9 mouse cellular contexts compared by ENCODE assay signal in the genomic region with DNA sequence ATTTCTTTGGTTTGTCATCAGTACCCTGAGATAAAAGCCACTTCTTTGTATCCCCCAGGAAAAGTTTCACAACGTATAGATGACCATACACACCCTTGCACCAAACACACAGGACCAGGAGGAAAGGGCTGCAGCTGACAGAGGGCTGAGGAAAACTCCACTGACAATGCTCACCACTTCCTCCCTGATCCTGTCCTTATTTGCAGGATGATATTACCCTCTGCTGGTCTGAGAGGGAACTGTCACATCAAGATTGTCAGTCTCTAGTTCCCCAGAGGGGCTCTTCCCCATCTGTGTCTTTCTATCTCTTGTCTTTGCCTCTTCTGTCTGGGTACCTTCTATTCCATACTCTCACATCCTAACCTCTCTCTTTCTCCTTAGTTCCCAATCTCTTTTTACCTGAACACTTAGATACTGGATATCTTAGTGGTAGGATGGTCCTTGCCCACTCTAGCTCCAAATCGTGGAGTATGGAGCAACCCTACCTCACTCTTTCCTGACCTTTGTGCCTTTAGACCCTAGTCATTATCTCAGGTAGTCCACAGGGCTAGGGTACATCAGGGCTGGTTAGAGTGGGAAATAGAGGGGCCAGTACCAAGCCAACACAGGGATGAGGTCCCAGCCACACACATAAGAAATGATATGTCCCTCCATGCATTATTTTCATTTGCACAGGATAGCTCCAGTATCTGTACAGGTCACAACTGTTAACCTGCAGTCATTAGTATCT. TPM values are rescaled to one million over a fixed set of nuclear protein-coding genes. Genes with fewer than 3 reads are reported as not detected.
DNase-seq lines count a peak whose midpoint lies in the region; ATAC-seq and TF ChIP-seq lines count a peak whose summit lies in the region.
"Had no signal": no experiment of that assay in that cellular context is flagged by ENCODE, and none has a peak within 500 bp of the region (broad histone marks: within the 10 kb centered on the region; RNA-seq: fewer than 3 reads in every experiment).

No protein-coding gene starts in this region.

- no peak overlapping the region for H3K4me2 ChIP-seq in liver, embryonic 14.5 days (ENCODE audit: low read depth)
- H3K4me2 ChIP-seq in liver, embryonic 11.5 days: no peak overlapping the region
- no peak overlapping the region for H3K4me2 ChIP-seq in hindbrain, embryonic 12.5 days (replicated peaks)

- WGBS in liver, embryonic 14.5 days (ENCODE audit: insufficient replicate concordance): 40% methylated on average over 2 of the region's 2 CpGs
- 65% methylated on average over 2 of the region's 2 CpGs for WGBS in liver, embryonic 11.5 days
- 65% methylated on average over 2 of the region's 2 CpGs for WGBS in hindbrain, embryonic 12.5 days

- H3K27ac ChIP-seq in liver, embryonic 14.5 days: no peak overlapping the region
- no peak overlapping the region for H3K27ac ChIP-seq in liver, embryonic 11.5 days (ENCODE audit: low read depth, low read length)
- H3K27ac ChIP-seq in hindbrain, embryonic 12.5 days: no peak overlapping the region

- H3K36me3 ChIP-seq in liver, embryonic 14.5 days (replicated peaks; ENCODE audit: control insufficient read depth, insufficient read depth, low read depth): peaks cover 10% of the 10 kb centered on the region; the same call in 1 of the 2 replicates
- H3K36me3 ChIP-seq in liver, embryonic 11.5 days (ENCODE audit: control insufficient read depth, insufficient read depth, low read length): peaks cover 5% of the 10 kb centered on the region; the same call in 1 of the 2 replicates
- peaks cover 3% of the 10 kb centered on the region; the same call in 1 of the 2 replicates for H3K36me3 ChIP-seq in hindbrain, embryonic 12.5 days

- no peaks in the 10 kb centered on the region for H3K27me3 ChIP-seq in liver, embryonic 14.5 days (ENCODE audit: control insufficient read depth, insufficient read depth, low read length)
- no peaks in the 10 kb centered on the region for H3K27me3 ChIP-seq in liver, embryonic 11.5 days (replicated peaks; ENCODE audit: control insufficient read depth, insufficient read depth, low read length)
- no peaks in the 10 kb centered on the region for H3K27me3 ChIP-seq in hindbrain, embryonic 12.5 days

- no peak overlapping the region for H3K4me3 ChIP-seq in liver, embryonic 14.5 days (ENCODE audit: insufficient read depth in 1 of 2, low read depth in 2 of 2, low read length in 2 of 2)
- H3K4me3 ChIP-seq in liver, embryonic 11.5 days (ENCODE audit: low read depth, low read length): no peak overlapping the region
- H3K4me3 ChIP-seq in hindbrain, embryonic 12.5 days: no peak overlapping the region
- H3K4me3 ChIP-seq: erythroblast, embryonic 14.5 days had no signal

- intact Hi-C loops in left cerebral cortex, postnatal 25 days (cut with DNase I): loop anchor here (1.0 to 5.0 kb wide), 3 partner anchors 77 to 261 kb away; no protein-coding TSS in a partner anchor

- no peak overlapping the region for H3K9ac ChIP-seq in liver, embryonic 14.5 days (replicated peaks)
- H3K9ac ChIP-seq in liver, embryonic 11.5 days (ENCODE audit: low read depth, low read length): no peak overlapping the region
- no peak overlapping the region for H3K9ac ChIP-seq in hindbrain, embryonic 12.5 days

- TF ChIP-seq CTCF in liver, embryonic 14.5 days (IDR thresholded peaks at IDR 0.05; ENCODE audit: low read depth): peak; percentile 64

- H3K9me3 ChIP-seq in liver, embryonic 14.5 days (ENCODE audit: control insufficient read depth, low read length): no peaks in the 10 kb centered on the region
- H3K9me3 ChIP-seq in liver, embryonic 11.5 days (ENCODE audit: control insufficient read depth, low read length): no peaks in the 10 kb centered on the region
- H3K9me3 ChIP-seq in hindbrain, embryonic 12.5 days (replicated peaks): no peaks in the 10 kb centered on the region

- no peak for ATAC-seq in liver, embryonic 14.5 days (ENCODE audit: insufficient read depth)
- no peak for ATAC-seq in liver, embryonic 11.5 days (replicated peaks; ENCODE audit: low FRiP score)
- peak; percentile 58; the same call in 1 of the 2 replicates for ATAC-seq in hindbrain, embryonic 12.5 days (ENCODE audit: low FRiP score)

- TF ChIP-seq EP300 in liver, embryonic 14.5 days (IDR thresholded peaks at IDR 0.05; ENCODE audit: low read depth): no peak

- H3K4me1 ChIP-seq in liver, embryonic 14.5 days (replicated peaks; ENCODE audit: control insufficient read depth in 2 of 2, insufficient read depth in 2 of 2, low read length in 1 of 2): no peaks in the 10 kb centered on the region
- H3K4me1 ChIP-seq in liver, embryonic 11.5 days (replicated peaks; ENCODE audit: control insufficient read depth, insufficient read depth, low read length): no peaks in the 10 kb centered on the region
- H3K4me1 ChIP-seq in hindbrain, embryonic 12.5 days: no peaks in the 10 kb centered on the region

- peak in 1 of 3 experiments; percentile 1 for DNase-seq in liver, embryonic 14.5 days (ENCODE audit: low read depth in 3 of 3, low spot score in 3 of 3)
- no peak for DNase-seq in liver, embryonic 11.5 days (ENCODE audit: low spot score)
- DNase-seq in NIH3T3 (ENCODE audit: low read depth): peak; percentile 73
- DNase-seq in embryo, embryonic 10 days (ENCODE audit: low spot score): peak; percentile 77
- DNase-seq in left cerebral cortex, postnatal 25 days (ENCODE audit: low spot score in 2 of 2): peak; percentile 52 to 59
- DNase-seq in retina, adult 2 months (ENCODE audit: low read depth, low spot score): peak; percentile 11
- no peak for DNase-seq in ovary, adult 18-20 months (ENCODE audit: low spot score)

RNA-seq across cellular contexts. Expression of gene Trip13, which starts 29.7 kb away (rescaled TPM):
- 6.9 and 11.5 TPM in 2 replicates for polyA plus RNA-seq in liver, embryonic 14.5 days (2012; rRNA removed)
- 21.9 TPM in 2 replicates for polyA plus RNA-seq in liver, embryonic 14.5 days (2014; fragmentation: Nextera tagmentation; extraction: Ambion mirVana)
- polyA plus RNA-seq in liver, embryonic 11.5 days (2014; fragmentation: Nextera tagmentation; extraction: Ambion mirVana): 60.4 and 61.5 TPM in 2 replicates
- polyA plus RNA-seq in hindbrain, embryonic 12.5 days (2016; fragmentation: Nextera tagmentation; extraction: Ambion mirVana): 30.7 and 32.3 TPM in 2 replicates
- 1 to 10 TPM in 1 of 2 experiments, under 1 TPM in 1; 0.82 to 1.1 TPM for total RNA-seq in left cerebral cortex, postnatal 25 days (2021)

RNA-seq across cellular contexts. Expression of gene Brd9, which starts 29.8 kb away (rescaled TPM):
- polyA plus RNA-seq in liver, embryonic 14.5 days (2012; rRNA removed): 14.4 and 16.7 TPM in 2 replicates
- 10.6 and 15.9 TPM in 2 replicates for polyA plus RNA-seq in liver, embryonic 14.5 days (2014; fragmentation: Nextera tagmentation; extraction: Ambion mirVana)
- polyA plus RNA-seq in liver, embryonic 11.5 days (2014; fragmentation: Nextera tagmentation; extraction: Ambion mirVana): 32.4 and 33.5 TPM in 2 replicates
- polyA plus RNA-seq in hindbrain, embryonic 12.5 days (2016; fragmentation: Nextera tagmentation; extraction: Ambion mirVana): 83.8 and 88.4 TPM in 2 replicates
- 10 to 100 TPM; 72.0 to 82.5 TPM for total RNA-seq in left cerebral cortex, postnatal 25 days (2021)

RNA-seq across cellular contexts. Expression of gene Zdhhc11, which starts 55.8 kb away (rescaled TPM):
- not detected in 2 replicates for polyA plus RNA-seq in liver, embryonic 14.5 days (2012; rRNA removed)
- not detected in 2 replicates for polyA plus RNA-seq in liver, embryonic 14.5 days (2014; fragmentation: Nextera tagmentation; extraction: Ambion mirVana)
- polyA plus RNA-seq in liver, embryonic 11.5 days (2014; fragmentation: Nextera tagmentation; extraction: Ambion mirVana): not detected in 2 replicates
- polyA plus RNA-seq in hindbrain, embryonic 12.5 days (2016; fragmentation: Nextera tagmentation; extraction: Ambion mirVana): not detected in 2 replicates
- not detected for total RNA-seq in left cerebral cortex, postnatal 25 days (2021)
- polyA plus RNA-seq: erythroblast, embryonic 14.5 days had no signal

Comparison
In these comparisons a context has a peak if more than half of its experiments do, and no peak if none do; other contexts are left out.
1. DNase-seq: peak in NIH3T3 (single experiment), embryo, embryonic 10 days (single experiment), left cerebral cortex, postnatal 25 days (2 of 2) and retina, adult 2 months (single experiment); none in liver, embryonic 11.5 days (single experiment) and ovary, adult 18-20 months (single experiment).